Mouse (Mus musculus): Measurements from ENCODE around the gene Lingo3. TPM values are rescaled to one million over a fixed set of nuclear protein-coding genes. Genes with fewer than 3 reads are reported as not detected.

Lingo3 gene
- polyA plus RNA-seq (2015; fragmentation: Nextera tagmentation; extraction: Ambion mirVana) = 0.06 and 0.18 TPM in 2 replicates

GRCm38 (mm10) chr10:80843931-80844547 is at the start of gene Lingo3:
Lingo3 (minus strand) TSS chr10:80844039.
- DNase-seq (ENCODE audit: low spot score) = peak; percentile 29

- DNase-seq (ENCODE audit: low spot score) = no peak
Observed at GRCm38 (mm10) chr10:80887181-80887580, 43.3 kb upstream of the Lingo3 start.

- peak; percentile 71 for DNase-seq (ENCODE audit: low spot score)
Observed at GRCm38 (mm10) chr10:80881301-80881700, 37.5 kb upstream of the Lingo3 start.

- no peak for DNase-seq (ENCODE audit: low spot score)
Observed at GRCm38 (mm10) chr10:80880901-80881300, 37.1 kb upstream of the Lingo3 start.

- peak; percentile 79 for DNase-seq (ENCODE audit: low spot score)
Observed at GRCm38 (mm10) chr10:80880131-80880641, 36.3 kb upstream of the Lingo3 start.

- no peak for DNase-seq (ENCODE audit: low spot score)
Observed at GRCm38 (mm10) chr10:80876594-80876993, 32.8 kb upstream of the Lingo3 start.

GRCm38 (mm10) chr10:80876028-80876427 is 32.2 kb upstream of the Lingo3 start:
- peak; percentile 51 for DNase-seq (ENCODE audit: low spot score)

- no peak for DNase-seq (ENCODE audit: low spot score)
Observed at GRCm38 (mm10) chr10:80874035-80874434, 30.2 kb upstream of the Lingo3 start.

- DNase-seq (ENCODE audit: low spot score) = no peak
Observed at GRCm38 (mm10) chr10:80871581-80871980, 27.7 kb upstream of the Lingo3 start, which contains the start of gene Tmprss9. Tmprss9 (plus strand) TSS chr10:80871848.

GRCm38 (mm10) chr10:80870993-80871392 is 27.2 kb upstream of the Lingo3 start:
- DNase-seq (ENCODE audit: low spot score) = no peak

- no peak for DNase-seq (ENCODE audit: low spot score)
Observed at GRCm38 (mm10) chr10:80864446-80864845, 20.6 kb upstream of the Lingo3 start.

- DNase-seq (ENCODE audit: low spot score) = no peak
Observed at GRCm38 (mm10) chr10:80862305-80862704, 18.5 kb upstream of the Lingo3 start.

- no peak for DNase-seq (ENCODE audit: low spot score)
Observed at GRCm38 (mm10) chr10:80858350-80858935, 14.6 kb upstream of the Lingo3 start.

GRCm38 (mm10) chr10:80857848-80858247 is 14.0 kb upstream of the Lingo3 start:
- DNase-seq (ENCODE audit: low spot score) = no peak

- no peak for DNase-seq (ENCODE audit: low spot score)
Observed at GRCm38 (mm10) chr10:80857386-80857785, 13.5 kb upstream of the Lingo3 start.

- DNase-seq (ENCODE audit: low spot score) = no peak
Observed at GRCm38 (mm10) chr10:80856908-80857307, 13.1 kb upstream of the Lingo3 start.

- peak; percentile 50 for DNase-seq (ENCODE audit: low spot score)
Observed at GRCm38 (mm10) chr10:80856267-80856666, 12.4 kb upstream of the Lingo3 start.

- DNase-seq (ENCODE audit: low spot score) = no peak
Observed at GRCm38 (mm10) chr10:80855749-80856073, 11.9 kb upstream of the Lingo3 start.

- DNase-seq (ENCODE audit: low spot score) = peak; percentile 97
Observed at GRCm38 (mm10) chr10:80854913-80855748, 11.3 kb upstream of the Lingo3 start, which contains the start of the genes Lsm7 and Sppl2b. Lsm7 (minus strand) TSS chr10:80855209. Sppl2b (plus strand) TSS chr10:80855275.

GRCm38 (mm10) chr10:80848571-80848970 is 4.7 kb upstream of the Lingo3 start:
- DNase-seq (ENCODE audit: low spot score) = peak; percentile 78

GRCm38 (mm10) chr10:80845732-80846131 is 1.9 kb upstream of the Lingo3 start:
- DNase-seq (ENCODE audit: low spot score) = no peak
